Mouse (Mus musculus): ENCODE data around the gene Sap18b.
"Not testable (repeated sequence)": the region's sequence is repeated elsewhere in the genome, so short reads cannot be mapped to it uniquely, and the experiment has no call there.

The Sap18b gene

GRCm38 (mm10) chr8:95822096-95822495, 3.0 kb upstream of the Sap18b start:
- no peak for ATAC-seq (ENCODE audit: low TSS enrichment)

GRCm38 (mm10) chr8:95822699-95823098, 2.4 kb upstream of the Sap18b start:
- no peak for ATAC-seq (ENCODE audit: low TSS enrichment)

GRCm38 (mm10) chr8:95830144-95830543, 5.0 kb downstream of the Sap18b start:
- no peak for ATAC-seq (ENCODE audit: low TSS enrichment)

- peak; percentile 91 for ATAC-seq (ENCODE audit: low TSS enrichment)
Measured at GRCm38 (mm10) chr8:95832603-95833434, 7.7 kb downstream of the Sap18b start.

GRCm38 (mm10) chr8:95833435-95833984, 8.4 kb downstream of the Sap18b start:
- ATAC-seq (ENCODE audit: low TSS enrichment) = no peak

GRCm38 (mm10) chr8:95835891-95836290, 10.7 kb downstream of the Sap18b start:
- no peak for ATAC-seq (ENCODE audit: low TSS enrichment)

- no peak for ATAC-seq (ENCODE audit: low TSS enrichment)
Measured at GRCm38 (mm10) chr8:95837266-95837665, 12.1 kb downstream of the Sap18b start.

GRCm38 (mm10) chr8:95839289-95839688, 14.1 kb downstream of the Sap18b start:
- no peak for ATAC-seq (ENCODE audit: low TSS enrichment)

GRCm38 (mm10) chr8:95841436-95841835, 16.3 kb downstream of the Sap18b start:
- no peak for ATAC-seq (ENCODE audit: low TSS enrichment)

- ATAC-seq (ENCODE audit: low TSS enrichment) = no peak
Measured at GRCm38 (mm10) chr8:95843968-95844367, 18.8 kb downstream of the Sap18b start.

GRCm38 (mm10) chr8:95845026-95845425, 19.9 kb downstream of the Sap18b start:
- no peak for ATAC-seq (ENCODE audit: low TSS enrichment)

- ATAC-seq (ENCODE audit: low TSS enrichment) = no peak
Measured at GRCm38 (mm10) chr8:95848061-95848551, 23.0 kb downstream of the Sap18b start.

- ATAC-seq (ENCODE audit: low TSS enrichment) = no peak
Measured at GRCm38 (mm10) chr8:95848734-95849464, 23.8 kb downstream of the Sap18b start.

- ATAC-seq (ENCODE audit: low TSS enrichment) = no peak
Measured at GRCm38 (mm10) chr8:95850326-95850725, 25.2 kb downstream of the Sap18b start.

GRCm38 (mm10) chr8:95852290-95852689, 27.1 kb downstream of the Sap18b start:
- ATAC-seq (ENCODE audit: low TSS enrichment) = peak; percentile 27

- ATAC-seq (ENCODE audit: low TSS enrichment) = peak; percentile 99
Measured at GRCm38 (mm10) chr8:95853102-95853843, 28.1 kb downstream of the Sap18b start, which contains the start of gene Slc38a7. Gene Slc38a7 (minus strand): TSS chr8:95853539.

GRCm38 (mm10) chr8:95854174-95854573, 29.0 kb downstream of the Sap18b start:
- ATAC-seq (ENCODE audit: low TSS enrichment) = no peak

GRCm38 (mm10) chr8:95863761-95864440, 38.8 kb downstream of the Sap18b start:
- ATAC-seq (ENCODE audit: low TSS enrichment) = peak; percentile 62

GRCm38 (mm10) chr8:95864851-95865250, 39.7 kb downstream of the Sap18b start:
- not testable (repeated sequence) for ATAC-seq (ENCODE audit: low TSS enrichment)

GRCm38 (mm10) chr8:95871690-95872089, 46.5 kb downstream of the Sap18b start:
- no peak for ATAC-seq (ENCODE audit: low TSS enrichment)

- ATAC-seq (ENCODE audit: low TSS enrichment) = no peak
Measured at GRCm38 (mm10) chr8:95875270-95875669, 50.1 kb downstream of the Sap18b start.

All from frontal cortex, adult (tissue).